Mouse (Mus musculus): ENCODE results near the gene Srsf1.
A peak's percentile ranks its signal among the peaks of the same experiment; 100 is the strongest.
"Not testable (repeated sequence)": the region's sequence is repeated elsewhere in the genome, so short reads cannot be mapped to it uniquely, and the experiment has no call there.

Gene Srsf1

GRCm38 (mm10) chr11:88039066-88039465, 8.1 kb upstream of the Srsf1 start:
- DNase-seq (ENCODE audit: low spot score) = no peak

DNA sequence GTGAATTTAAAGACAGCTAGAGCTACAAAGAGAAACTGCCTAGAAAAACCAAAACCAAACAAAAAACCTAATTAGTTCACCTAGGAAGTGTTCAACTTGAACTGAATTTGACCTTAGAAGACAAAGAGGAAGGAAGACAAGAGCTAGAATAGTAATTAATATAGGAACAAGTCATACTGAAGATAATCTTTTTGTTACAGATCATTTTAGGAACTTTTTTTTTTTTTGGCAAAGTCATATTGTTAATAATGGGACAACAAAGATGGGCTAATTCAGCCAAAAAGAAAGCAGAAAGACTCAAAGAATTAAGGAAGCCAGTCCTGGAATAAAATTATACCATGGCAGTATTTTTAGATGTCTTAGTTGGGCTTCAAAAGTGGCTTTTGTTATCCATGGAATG, 2.9 kb upstream of the Srsf1 start:
- DNase-seq (ENCODE audit: low spot score) = no peak

DNA sequence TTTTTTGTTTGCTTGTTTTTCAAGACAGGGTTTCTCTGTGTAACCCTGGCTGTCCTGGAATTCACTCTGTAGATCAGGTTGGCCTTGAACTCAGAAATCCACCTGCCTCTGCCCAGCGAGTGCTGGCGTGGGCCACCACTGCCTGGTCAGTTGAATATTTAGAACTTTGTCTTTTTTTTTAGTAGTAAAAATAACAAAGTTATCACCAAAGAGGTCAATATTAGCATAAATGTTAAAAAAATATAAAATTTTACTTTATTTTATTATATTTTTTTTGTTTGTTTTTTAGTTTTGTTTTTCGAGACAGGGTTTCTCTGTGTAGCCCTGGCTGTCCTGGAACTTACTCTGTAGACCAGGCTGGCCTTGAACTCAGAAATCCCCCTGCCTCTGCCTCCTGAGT, 2.0 kb upstream of the Srsf1 start:
- not testable (repeated sequence) for DNase-seq (ENCODE audit: low spot score)

DNA sequence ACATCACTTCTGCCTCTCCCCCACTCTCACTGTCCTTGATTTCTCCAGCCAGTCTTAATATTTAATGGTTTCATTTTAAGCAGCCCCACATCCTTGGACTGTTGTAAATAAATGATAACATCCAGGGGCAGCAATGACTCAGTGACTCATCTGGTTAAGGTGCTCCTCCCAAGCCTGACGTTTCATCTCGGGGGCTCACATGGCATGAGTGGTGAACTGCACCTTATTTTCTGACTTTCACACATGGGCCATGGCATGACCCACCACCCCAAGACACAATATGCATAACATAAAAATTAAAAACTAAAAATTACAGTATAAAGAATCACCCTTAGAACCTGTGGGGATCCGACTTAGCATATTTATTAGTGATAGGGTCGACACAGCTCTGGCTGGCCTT, 1.3 kb upstream of the Srsf1 start:
- no peak for DNase-seq (ENCODE audit: low spot score)

GRCm38 (mm10) chr11:88046323-88046937, 743 bp upstream of the Srsf1 start:
- DNase-seq (ENCODE audit: low spot score) = no peak

DNA sequence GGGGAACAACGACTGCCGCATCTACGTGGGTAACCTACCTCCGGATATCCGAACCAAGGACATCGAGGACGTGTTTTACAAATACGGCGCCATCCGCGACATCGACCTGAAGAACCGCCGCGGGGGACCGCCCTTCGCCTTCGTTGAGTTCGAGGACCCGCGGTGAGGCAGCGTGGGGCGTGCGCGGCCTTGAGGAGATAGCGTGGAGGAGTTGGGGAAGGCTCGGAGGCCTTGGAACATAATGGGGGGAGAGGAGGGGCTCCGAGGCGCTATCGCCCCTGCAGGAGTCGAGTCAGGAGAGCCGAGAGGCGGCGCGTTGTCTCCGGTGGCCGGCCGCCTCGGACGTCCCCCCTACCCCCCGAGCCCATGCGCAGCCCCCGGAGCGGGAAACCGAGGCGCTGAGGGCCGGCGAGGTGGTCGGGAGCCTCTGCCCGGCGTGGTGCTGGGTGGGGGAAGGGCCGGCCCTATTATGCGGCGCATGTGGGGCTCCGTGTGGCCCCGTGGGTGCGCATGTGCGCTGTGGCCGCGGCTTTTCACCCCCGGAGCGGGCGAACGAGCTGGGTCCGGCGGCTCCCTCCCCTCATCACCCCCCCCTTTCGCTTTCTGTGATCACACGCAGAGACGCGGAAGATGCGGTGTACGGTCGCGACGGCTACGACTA, 828 bp downstream of the Srsf1 start:
- peak; percentile 77 for DNase-seq (ENCODE audit: low spot score)

DNA sequence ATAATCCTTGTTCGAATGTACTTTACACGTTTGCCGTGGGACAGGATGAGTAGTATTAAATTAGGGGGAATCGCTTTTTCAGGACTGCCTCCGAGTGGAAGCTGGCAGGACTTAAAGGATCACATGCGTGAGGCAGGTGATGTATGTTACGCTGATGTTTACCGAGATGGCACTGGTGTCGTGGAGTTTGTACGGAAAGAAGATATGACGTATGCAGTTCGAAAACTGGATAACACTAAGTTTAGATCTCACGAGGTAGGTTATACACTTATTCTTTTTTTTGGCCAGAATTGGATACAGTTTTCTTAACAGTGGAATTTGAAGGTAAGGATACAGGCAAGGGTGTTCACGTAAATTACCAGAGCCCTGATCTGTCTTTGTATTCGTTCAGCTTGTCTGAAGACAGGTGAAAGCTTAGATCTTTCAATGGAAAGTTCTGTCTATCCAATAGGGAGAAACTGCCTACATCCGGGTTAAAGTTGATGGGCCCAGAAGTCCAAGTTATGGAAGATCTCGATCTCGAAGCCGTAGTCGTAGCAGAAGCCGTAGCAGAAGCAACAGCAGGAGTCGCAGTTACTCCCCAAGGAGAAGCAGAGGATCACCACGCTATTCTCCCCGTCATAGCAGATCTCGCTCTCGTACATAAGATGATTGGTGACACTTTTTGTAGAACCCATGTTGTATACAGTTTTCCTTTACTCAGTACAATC, 1.9 kb downstream of the Srsf1 start:
- DNase-seq (ENCODE audit: low spot score) = no peak

GRCm38 (mm10) chr11:88049732-88050131, 2.6 kb downstream of the Srsf1 start:
- DNase-seq (ENCODE audit: low spot score) = no peak

GRCm38 (mm10) chr11:88052638-88053037, 5.5 kb downstream of the Srsf1 start:
- DNase-seq (ENCODE audit: low spot score) = no peak

DNA sequence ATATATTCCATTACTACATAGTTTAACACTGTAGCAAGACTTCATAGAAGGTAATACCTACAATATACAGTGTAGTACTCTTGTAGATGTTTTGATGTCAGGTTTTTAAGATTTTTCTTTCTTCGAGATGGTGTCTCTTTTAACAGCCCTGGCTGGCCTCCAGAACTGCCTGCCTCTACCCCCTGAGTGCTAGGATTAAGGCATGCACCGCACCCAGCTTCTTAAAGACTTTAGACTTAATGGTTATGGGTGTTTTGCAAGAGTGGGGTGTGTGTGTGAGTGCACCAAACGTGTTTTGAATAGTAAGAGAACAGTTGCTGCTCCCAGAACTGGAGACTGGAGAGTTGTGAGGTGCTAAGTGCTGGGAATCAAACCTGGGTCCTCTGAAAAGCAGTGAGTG, 6.6 kb downstream of the Srsf1 start:
- DNase-seq (ENCODE audit: low spot score) = no peak

GRCm38 (mm10) chr11:88054589-88054988, 7.4 kb downstream of the Srsf1 start:
- DNase-seq (ENCODE audit: low spot score) = no peak

DNA sequence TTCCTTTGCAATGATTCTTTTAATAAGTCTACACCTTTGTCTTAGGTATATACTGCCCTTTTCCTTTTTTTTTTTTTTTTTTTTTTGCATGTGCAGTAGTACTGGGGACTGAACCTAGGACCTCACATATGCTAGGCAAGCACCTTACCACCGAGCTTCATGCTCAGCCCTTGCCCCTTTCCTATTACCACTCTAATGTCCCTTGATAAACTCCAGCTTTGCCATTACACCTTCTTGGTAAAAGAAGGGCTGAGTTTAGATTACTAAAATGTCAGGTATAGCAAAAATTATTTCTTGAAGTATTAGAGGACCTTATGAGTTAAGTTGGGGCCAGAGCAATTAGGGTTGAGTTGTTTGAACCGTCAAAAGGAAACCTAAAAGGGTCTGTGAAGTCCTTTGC, 8.6 kb downstream of the Srsf1 start:
- no peak for DNase-seq (ENCODE audit: low spot score)

GRCm38 (mm10) chr11:88057788-88058187, 10.6 kb downstream of the Srsf1 start:
- DNase-seq (ENCODE audit: low spot score) = no peak

GRCm38 (mm10) chr11:88059141-88059540, 12.0 kb downstream of the Srsf1 start:
- no peak for DNase-seq (ENCODE audit: low spot score)

DNA sequence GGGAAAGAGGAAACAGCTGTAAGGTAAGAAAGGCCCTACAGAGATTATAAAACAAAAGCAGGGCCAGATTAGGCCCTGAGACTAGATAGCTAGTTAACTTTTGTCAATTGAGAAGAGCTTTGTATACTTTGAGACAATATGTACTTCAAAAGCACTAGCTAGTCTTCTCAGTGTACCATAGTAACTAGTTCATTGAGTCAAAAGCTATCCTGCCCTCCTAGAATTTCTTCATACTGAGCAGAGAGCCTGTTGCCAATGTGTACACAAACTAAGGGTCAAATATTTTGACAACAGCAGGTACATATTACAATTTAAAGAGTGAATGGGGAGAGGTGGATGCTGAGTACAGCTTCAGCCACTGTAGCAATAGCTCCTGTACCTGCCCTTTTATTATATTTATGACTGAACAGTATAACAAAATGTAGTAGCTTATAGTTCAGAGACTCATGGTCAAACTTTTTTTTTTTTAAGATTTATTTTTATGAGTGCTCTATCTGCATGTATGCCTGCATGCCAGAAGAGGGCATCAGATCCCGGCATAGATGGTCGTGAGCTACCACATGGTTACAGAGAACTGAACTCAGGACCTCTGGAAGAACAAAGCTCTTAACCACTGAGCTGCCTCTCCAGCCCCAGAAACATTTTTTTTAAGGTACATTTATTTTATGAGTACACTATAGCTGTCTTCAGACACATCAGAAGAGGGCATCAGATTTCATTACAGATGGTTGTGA, 14.9 kb downstream of the Srsf1 start:
- no peak for DNase-seq (ENCODE audit: low spot score)

- no peak for DNase-seq (ENCODE audit: low spot score)
Measured at GRCm38 (mm10) chr11:88065732-88066131, 18.6 kb downstream of the Srsf1 start.

DNA sequence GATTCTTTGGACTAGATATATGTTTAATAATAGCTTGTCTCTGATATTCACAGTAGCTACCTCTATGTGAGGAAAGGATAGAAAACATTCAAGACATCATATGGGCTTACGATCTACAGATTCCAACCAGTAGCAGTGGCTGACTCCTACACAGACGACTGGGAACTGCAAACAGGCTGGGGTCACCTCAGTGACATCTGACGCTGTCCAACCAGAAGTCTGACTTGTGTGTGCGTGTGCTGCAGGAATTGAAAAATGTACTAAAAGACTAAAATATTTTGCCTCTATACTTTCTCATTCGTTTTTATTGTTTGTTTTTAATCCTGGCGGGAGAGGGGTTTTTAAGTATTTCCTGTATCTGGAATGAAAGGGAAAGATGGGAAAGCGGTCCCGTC, 20.0 kb downstream of the Srsf1 start:
- no peak for DNase-seq (ENCODE audit: low spot score)

- peak; percentile 82 for DNase-seq (ENCODE audit: low spot score)
Measured at GRCm38 (mm10) chr11:88067586-88068410, 20.6 kb downstream of the Srsf1 start, which contains the start of gene Vezf1. Gene Vezf1 (plus strand): TSS chr11:88068279.

GRCm38 (mm10) chr11:88068411-88069245, 21.5 kb downstream of the Srsf1 start:
- DNase-seq (ENCODE audit: low spot score) = peak; percentile 78

DNA sequence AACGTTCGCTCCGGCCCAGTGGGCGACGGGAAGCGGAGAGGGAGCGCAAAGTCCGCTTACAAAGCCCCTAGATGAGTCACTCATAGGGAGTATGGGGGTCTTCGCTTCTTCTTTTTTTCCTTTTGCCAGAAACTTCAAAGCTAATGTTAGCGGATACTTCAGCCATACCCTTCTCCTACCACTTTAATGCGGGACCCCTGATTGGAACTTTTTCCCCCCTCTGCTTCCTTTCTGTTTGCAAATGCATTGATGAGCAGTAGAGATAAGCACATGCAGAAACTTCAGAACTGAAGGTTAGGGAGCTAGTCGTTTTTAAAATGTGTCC, 22.0 kb downstream of the Srsf1 start:
- no peak for DNase-seq (ENCODE audit: low spot score)

GRCm38 (mm10) chr11:88070392-88070791, 23.2 kb downstream of the Srsf1 start:
- no peak for DNase-seq (ENCODE audit: low spot score)
